22 mouse cellular contexts compared by ENCODE assay signal in the genomic region with DNA sequence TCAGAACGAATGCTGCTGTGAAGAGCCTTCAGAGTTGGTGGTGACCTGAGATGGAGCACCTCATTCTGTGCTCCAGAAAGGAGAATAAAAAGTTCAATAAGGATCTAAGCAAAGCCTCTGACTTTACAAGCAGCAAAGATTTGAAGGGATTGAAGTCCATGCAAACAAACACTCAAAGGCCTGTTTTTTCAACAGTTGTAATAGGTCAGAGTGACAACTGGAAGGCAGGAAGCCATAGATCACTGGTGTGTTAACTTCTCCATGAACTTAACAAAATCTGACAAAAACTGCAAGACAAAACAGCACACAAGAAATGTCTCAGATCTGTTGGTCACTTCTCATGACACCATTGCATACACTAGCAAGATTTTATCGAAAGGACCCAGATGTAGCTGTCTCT. TPM values are rescaled to one million over a fixed set of nuclear protein-coding genes. Genes with fewer than 3 reads are reported as not detected.
"Had no signal": no experiment of that assay in that cellular context is flagged by ENCODE, and none has a peak within 500 bp of the region (broad histone marks: within the 10 kb centered on the region; RNA-seq: fewer than 3 reads in every experiment).

A gene (minus strand): TSS at position 85 of the 400 bp plus-strand sequence.

- H3K27me3 ChIP-seq: hindbrain, embryonic 13.5 days; limb, embryonic 13.5 days; liver, embryonic 15.5 days; lung, embryonic 15.5 days; megakaryocyte, embryonic 14.5 days; midbrain, embryonic 15.5 days; neural tube, embryonic 12.5 days had no signal

- H3K4me2 ChIP-seq: hindbrain, embryonic 13.5 days; limb, embryonic 13.5 days; liver, embryonic 15.5 days; lung, embryonic 15.5 days; midbrain, embryonic 11.5 days; midbrain, embryonic 15.5 days; neural tube, embryonic 12.5 days had no signal

- DNase-seq: kidney, adult 11 months; kidney, postnatal 14 days; left cerebral cortex, postnatal 4 days; lung, postnatal 14 days; right cerebral cortex, postnatal 4 days; spleen, adult 18-20 months; thymus, adult 18-20 months; thymus, postnatal 14 days had no signal

- ATAC-seq: midbrain, embryonic 15.5 days had no signal

- H3K27ac ChIP-seq: hindbrain, embryonic 13.5 days; layer of hippocampus, adult 2 months; limb, embryonic 13.5 days; liver, embryonic 15.5 days; lung, embryonic 15.5 days; macrophage; midbrain, embryonic 15.5 days; neural tube, embryonic 12.5 days had no signal

- H3K36me3 ChIP-seq: hindbrain, embryonic 13.5 days; limb, embryonic 13.5 days; liver, embryonic 15.5 days; lung, embryonic 15.5 days; midbrain, embryonic 15.5 days; neural tube, embryonic 12.5 days had no signal

- H3K9me3 ChIP-seq: hindbrain, embryonic 13.5 days; limb, embryonic 13.5 days; liver, embryonic 15.5 days; lung, embryonic 15.5 days; midbrain, embryonic 15.5 days; neural tube, embryonic 12.5 days had no signal

- H3K4me3 ChIP-seq: hindbrain, embryonic 13.5 days; layer of hippocampus, adult 2 months; limb, embryonic 13.5 days; liver, embryonic 15.5 days; lung, embryonic 15.5 days; megakaryocyte, embryonic 14.5 days; midbrain, embryonic 15.5 days; neural tube, embryonic 12.5 days had no signal

- H3K4me1 ChIP-seq: hindbrain, embryonic 13.5 days; limb, embryonic 13.5 days; liver, embryonic 15.5 days; lung, embryonic 15.5 days; megakaryocyte, embryonic 14.5 days; midbrain, embryonic 15.5 days; neural tube, embryonic 12.5 days had no signal

- H3K9ac ChIP-seq: hindbrain, embryonic 13.5 days; limb, embryonic 13.5 days; liver, embryonic 15.5 days; lung, embryonic 15.5 days; midbrain, embryonic 15.5 days; neural tube, embryonic 12.5 days had no signal

RNA-seq across cellular contexts. Expression of the gene that starts here (rescaled TPM):
- total RNA-seq: layer of hippocampus, adult 2 months; layer of hippocampus, postnatal 10 days; left cerebral cortex, postnatal 10 days; left cerebral cortex, postnatal 4 days; monocyte, adult 5-6 weeks; neutrophil, adult 5-6 weeks had no signal
- polyA plus RNA-seq: hindbrain, embryonic 13.5 days; limb, embryonic 13.5 days; lung, embryonic 15.5 days; macrophage; midbrain, embryonic 11.5 days; midbrain, embryonic 15.5 days; neural tube, embryonic 12.5 days had no signal
